Mouse (Mus musculus) thymus, postnatal 25 days (tissue): ENCODE measurements at regions not wholly inside any gene's neighbourhood (a gene's known extent, or its start where the extent isn't known, plus 50 kb on each side); places are given as distances from the start of the nearest gene placed in this dataset.
"Not testable (repeated sequence)": the region's sequence is repeated elsewhere in the genome, so short reads cannot be mapped to it uniquely, and the experiment has no call there.

Experiments used
- DNase-seq: peaks from one replicate; pipeline ENCODE4 v3.0.0; 2022

DNA sequence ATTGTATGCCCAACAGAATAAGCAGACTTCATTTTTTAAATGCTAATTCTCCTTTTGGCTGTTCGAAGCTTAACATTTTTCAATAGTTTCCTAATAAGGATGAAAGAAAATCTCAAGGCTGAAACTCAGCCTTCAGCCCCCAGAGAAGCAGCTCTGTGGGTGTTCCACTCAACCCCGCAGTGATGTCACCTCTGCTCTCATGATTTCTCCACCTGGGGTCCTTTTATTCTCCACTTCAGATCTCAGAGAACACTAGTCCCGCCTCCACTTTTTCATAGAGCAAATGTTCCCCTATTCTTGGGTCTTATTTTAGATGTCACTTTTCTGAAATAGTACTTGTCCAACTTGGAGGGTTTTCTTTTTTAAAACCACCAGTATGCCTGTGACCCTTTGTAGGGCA is 567.3 kb downstream of the Cntn3 start:
- no peak for DNase-seq

DNA sequence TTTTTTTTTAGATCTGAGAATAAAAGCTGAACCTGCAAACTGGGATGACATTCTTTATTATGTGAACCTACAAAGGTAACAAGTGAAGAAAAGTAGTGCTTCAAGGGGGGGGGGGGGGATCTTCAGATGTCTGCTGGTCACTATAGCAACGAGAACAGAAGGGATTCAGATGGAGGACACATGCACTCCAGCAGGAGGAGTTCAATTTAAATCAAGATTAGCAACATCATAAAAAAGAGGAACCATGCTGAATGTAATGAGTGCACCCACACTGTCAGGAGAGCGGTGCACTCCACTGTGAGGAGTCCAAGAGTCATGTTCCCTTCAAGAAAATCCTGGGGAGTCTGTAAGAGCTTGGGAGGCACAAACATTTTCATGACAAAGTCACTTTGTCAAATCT is 574.7 kb downstream of the Cntn3 start:
- no peak for DNase-seq

DNA sequence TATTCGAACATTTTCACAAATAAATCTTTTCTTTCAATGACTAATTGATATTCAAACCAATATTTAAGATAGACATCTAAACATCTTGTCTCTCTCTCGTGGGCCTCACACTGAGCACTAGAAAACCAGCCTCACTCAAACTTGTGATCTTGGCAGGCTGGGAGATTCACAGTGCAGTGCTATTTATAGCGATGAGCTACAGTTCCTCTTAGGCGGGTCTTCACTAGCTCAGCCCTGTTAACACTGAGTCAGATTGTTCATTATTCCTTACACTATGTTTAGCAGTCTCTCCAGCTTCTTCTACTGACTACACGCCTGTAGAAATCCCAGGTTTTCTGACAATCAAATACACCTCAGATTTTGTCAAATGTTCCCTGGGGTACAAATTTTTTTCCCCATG is 575.3 kb downstream of the Cntn3 start:
- DNase-seq = no peak

DNA sequence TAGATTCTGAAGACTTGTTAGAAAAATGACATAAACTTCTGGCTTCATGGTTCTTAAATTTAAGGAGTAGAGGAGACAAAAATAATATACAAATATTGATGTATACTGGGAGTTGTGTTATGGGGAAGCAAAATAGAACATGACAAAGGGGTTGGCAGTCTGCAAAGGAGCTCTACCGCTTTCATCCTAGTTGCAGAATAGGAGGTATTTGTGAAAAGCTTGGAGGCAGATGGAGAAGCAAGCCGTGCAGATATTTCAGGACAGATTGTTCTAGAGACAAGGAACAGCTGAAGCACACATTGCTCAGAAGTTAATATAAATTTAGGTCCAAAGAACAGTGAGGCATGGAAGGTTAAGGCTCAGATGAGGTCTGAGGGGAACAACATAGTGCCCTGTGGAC is 580.1 kb downstream of the Cntn3 start:
- no peak for DNase-seq

DNA sequence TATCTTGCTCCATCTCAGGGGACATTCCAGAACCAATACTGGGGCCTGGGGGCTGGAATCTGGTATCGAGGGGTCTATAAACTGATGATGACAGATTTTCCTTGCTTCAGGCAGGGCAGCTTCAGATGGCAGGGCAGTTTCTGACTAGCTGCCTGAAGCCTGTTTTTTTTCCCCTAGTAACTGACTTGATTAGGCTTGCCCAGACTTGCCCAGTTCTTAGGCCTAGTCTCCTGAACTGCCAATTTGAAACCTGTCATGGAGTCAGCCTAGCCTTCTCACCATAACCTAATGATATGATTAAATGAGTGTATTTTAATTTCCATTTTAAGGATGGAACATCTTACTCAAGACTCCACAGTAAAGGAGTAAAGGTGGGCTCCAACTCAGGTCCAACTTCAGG is 591.2 kb downstream of the Cntn3 start:
- DNase-seq = no peak

DNA sequence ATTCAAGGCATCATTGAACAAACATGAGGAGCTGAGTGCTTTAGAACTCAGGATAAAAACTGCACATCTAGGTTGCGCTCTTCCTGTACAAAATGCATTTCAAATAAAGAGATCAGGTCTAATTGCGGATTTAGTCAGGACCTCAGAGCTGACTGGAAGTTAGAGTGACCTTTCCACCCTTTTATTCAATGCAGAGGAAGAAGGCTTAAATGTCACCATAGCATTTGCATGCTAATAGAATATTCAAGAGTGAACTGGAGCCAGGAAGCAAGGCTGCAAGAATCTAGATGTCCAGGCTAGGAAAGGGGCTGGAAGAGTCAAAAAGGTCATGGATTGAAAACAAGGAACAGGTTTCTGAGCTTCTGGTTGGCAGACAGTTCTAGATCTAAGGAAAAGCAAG is 593.7 kb downstream of the Cntn3 start:
- no peak for DNase-seq

DNA sequence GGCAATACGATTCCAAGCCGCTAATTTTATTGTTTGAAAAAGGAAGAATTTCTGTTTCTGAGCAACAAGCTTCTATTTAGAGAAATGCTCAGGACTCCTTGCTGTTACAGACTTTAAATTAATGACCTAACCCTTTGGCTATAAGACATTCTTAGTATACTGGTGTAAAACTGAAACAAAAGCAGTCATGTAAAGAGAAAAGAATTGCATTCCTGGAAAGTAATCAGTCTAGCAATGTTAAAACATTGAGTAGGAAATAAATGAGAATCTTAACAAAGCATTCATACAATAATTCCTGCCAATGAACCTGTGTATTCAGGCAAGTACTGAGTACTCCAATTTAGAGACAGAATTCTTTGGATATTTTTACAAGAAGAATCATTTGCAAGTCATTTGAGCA is 587.2 kb upstream of the Pdzrn3 start:
- no peak for DNase-seq

DNA sequence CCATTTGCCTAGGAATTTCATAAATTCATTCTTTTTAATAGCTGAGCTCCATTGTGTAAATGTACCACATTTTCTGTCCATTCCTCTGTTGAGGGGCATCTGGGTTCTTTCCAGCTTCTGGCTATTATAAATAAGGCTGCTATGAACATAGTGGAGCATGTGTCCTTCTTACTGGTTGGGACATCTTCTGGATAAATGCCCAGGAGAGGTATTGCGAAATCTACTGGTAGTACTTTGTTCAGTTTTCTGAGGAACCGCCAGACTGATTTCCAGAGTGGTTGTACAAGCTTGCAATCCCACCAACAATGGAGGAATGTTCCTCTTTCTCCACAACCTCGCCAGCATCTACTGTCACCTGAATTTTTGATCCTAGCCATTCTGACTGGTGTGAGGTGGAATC is 583.8 kb upstream of the Pdzrn3 start:
- DNase-seq = not testable (repeated sequence)

DNA sequence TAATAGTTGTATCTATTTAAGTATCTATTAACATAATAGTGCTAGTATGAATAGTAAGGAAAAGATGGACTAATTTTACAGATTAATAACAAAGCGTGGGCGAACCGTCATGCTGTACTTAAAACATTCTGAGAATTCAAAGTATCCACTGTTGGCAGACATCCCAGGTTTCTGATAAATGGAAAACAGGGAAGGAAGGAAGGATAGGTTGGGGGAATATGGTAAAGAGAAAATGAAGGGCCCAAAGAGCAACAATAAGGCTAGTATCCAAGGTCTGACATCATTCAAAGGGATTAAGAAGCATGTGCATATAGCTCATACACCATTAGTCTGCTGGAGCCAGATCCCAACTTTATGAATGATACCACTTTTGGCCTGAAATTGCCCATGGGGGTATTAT is 572.0 kb upstream of the Pdzrn3 start:
- DNase-seq = no peak

DNA sequence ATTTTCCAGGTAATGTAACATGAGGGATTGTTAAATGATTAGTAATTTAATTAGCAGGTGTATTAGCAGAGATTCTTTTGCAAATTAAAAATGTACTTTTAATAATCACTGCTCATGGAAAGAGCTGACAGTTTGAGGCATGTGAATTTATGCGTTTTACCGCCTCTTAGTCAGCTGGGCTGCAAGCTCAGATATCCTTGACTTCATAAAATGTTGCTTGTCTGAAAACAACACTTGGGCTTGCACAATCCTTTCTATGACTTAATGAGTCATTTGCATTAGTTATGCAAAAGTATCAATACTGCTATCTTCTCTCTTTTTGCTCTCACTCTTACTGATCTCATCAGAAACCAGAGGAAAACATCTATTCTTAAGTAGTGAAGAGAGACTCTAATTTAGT is 571.3 kb upstream of the Pdzrn3 start:
- no peak for DNase-seq

DNA sequence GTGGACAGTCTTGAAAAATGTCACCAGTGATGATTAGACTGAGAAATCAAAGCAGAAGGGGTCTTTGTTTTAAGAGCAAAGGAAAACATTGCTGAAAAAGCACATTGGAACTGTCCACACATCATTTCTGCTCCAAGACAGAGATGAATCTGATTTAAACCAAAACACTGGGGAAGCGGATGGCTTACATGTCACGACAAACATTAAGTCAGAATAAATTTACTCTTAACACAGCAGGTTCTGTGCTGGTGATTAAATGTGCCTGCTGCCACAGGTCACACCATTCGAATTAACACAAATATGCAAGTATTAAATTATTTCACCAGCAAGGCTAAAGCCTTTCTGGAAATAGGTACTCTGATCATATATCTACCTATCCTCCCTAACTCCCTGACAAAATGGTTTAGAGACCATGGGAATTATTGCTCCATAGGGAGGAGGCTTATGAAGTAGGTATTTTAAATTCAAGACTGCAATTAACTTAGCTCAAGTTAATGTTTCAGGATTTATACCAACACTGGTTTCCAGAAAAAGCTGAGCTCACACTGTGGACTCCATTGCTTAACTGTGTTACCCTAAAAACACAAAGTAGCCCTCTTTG is 562.7 kb upstream of the Pdzrn3 start:
- no peak for DNase-seq

DNA sequence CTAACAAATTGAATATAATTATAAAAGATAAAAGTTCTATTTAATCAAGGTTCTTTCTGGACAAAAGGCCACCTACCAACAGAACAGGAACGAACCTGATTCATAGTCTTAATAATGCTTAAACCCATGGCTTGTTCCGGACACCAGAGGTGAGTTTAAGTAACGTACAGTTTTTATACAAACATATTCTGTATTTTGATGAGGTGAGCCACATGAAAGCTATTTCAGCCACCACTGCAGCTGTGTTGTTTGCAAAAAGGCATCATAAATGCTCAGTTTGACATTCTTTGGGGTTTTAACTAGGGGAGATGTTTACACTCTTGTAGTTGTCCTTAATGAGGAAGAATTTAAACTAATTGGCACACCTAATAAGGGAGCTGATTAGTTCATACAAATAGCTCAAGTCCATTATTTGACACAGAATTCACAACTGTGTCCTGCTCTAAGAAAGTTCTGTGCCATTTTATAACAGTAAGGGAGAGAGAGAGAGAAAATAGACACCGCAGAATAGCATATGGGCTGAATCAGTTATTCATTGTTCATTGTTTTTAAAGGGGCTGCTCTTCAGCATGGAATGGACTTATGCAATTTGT is 560.8 kb upstream of the Pdzrn3 start:
- DNase-seq = no peak

DNA sequence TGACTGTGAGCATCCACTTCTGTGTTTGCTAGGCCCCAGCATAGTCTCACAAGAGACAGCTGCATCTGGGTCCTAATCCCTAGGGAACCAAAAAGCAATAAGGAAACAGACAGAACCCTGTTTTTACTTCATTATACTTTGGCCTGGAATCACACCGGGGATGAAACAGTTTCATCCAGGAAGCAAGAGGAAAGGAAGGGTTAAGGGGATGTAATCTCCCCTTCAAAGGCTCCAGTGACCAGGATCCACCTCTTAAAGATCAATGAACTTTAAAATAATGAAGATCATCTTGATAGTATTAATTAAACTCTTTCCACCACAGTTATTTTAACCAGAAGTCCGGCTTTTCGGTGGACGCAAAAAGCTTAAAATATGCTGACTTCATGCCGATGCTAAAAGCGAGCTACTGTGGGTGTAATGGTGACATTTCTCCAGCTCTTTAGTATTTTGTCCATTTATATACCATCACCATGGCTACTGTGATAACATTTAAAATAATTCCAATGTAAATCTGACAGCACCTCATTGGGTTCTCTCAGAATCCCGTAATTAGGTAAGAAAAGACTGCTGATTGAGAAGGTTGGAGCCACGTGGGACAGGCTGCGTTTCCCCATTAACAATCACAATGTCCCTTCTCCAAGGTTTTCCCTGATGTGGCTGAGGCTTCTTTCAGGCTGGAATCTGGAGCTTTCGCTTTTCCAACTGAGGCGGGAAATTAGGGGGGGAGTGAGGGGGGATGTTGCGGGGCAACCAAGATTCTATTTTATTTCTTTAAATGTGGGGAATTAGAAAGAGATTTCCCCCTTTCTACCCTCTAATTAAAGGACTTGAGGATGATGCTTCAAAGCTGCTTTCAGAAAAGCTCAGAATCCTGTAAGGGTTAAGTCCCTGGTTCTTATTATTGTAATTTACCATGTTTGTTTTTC is 560.0 kb upstream of the Pdzrn3 start:
- DNase-seq = no peak

DNA sequence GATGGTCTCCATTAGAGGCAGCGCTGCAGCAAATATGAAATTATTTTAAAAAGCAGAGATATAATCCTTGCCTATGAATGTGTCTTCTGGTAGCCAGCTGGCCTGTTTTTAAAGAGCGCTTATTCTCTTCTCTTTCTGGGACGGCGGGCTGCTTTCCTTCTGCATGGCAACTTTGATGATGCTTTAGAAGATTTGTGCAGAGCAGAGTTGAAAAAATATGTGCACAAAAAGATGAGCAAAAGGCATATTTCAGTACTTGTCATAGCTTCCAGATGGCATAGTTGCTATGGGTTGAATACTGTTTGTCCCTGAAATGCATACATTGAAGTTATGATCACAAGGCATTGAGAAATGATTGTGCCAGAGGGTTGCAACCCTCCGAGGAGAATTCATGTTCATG is 554.1 kb upstream of the Pdzrn3 start:
- no peak for DNase-seq

DNA sequence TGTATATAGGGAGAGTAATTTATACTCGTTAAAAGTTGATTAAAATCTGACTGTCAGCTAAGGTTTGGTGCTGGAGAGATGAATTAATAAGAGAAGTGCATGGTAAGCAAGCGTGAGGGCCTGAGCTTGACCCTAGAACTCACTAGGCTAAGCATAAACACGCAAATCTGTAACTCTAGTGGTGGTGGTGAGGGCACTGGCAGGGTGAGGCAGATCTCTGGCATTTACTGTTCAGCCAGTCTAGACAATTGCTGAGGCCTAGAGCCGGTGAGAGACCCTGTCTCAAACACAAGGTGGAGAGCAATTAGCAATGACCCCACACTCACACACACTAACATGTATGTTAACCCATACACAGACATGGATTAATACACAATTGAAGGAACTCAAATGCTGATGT is 544.0 kb upstream of the Pdzrn3 start:
- DNase-seq = no peak

DNA sequence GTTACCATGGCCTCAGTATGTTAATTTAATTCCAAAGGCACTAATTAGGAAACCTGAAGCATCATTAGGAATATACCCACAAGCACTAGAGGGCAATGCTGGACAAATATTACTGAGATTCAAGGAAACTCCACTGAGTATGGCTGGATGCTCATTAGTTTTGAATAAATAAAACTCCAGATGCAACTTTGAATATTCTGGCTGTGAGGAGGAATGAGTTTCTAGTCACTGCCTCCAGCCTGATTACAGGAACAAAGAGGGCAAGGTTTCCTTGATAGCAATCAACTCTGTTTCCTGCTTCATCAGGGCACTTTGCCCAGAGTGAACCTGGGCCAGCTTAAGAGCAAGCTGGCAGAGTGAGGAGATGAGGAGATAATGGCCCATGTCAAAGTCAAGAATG is 543.5 kb upstream of the Pdzrn3 start:
- DNase-seq = no peak

DNA sequence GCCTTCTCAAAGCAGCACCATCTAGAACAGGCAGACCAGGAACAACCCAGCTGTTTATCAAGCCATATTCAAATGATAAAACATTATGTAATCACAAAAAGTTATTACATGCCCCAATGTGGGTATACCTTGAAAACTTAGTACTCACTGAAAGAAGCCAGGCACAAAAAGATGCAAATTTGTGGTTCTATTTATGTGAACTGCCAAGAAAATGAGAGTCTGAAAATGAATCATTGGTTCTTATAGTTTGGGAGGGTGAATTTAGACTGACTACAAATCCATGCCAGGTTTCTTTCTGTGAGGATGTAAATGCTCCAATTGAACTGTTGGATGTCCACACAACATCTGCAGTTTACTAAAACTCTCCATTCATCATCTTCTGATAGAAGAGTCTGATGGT is 541.2 kb upstream of the Pdzrn3 start:
- no peak for DNase-seq

DNA sequence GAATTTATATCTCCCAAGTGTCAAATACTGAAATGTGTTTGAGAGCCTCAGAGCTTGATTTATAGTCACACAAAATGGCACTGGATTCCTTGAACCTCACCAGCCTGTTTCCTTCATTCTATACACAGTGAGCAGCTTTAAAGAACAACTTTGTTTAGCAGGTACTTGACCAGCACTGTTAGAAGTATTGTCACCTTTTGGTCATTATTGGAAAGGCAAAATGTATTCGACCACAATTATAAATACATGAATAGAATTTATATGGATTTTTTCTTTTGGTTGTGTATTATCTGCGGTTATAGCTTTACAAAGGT is 527.3 kb upstream of the Pdzrn3 start:
- no peak for DNase-seq

DNA sequence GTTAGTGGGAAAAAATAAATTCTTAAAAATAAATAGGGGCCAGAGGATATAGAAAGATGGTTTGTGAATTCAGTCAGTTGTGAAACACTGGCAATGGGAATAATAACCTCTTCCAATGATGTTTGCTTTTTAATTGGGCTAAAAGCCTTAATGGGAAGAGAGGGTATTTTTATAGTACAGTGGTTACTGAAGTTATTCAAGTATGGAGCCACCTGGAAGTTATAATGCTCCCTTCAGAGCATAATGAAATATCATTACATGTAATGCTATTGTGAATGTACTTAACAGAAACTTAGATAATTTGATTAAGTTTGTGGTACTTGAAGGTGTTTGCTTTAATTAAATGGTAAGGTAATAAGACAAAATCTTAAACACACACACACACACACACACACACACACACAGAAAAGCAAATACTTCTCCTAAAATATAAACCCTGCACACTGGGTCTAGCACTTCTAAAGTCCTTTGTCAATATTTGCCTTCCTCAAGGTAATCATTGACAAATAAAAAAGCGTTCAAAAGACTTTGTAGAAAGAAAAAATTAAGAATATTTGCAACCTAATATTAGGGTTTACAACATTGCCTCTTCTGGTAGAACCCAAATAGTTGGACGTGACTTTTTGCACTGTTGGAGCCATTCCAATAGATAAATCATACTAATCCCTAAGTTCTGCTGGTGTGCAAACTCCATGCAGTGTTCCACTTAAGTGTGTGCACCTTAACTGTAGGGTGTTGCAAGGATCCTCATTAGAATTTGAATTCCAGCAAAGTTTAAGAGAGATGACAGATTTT is 526.7 kb upstream of the Pdzrn3 start:
- DNase-seq = no peak

DNA sequence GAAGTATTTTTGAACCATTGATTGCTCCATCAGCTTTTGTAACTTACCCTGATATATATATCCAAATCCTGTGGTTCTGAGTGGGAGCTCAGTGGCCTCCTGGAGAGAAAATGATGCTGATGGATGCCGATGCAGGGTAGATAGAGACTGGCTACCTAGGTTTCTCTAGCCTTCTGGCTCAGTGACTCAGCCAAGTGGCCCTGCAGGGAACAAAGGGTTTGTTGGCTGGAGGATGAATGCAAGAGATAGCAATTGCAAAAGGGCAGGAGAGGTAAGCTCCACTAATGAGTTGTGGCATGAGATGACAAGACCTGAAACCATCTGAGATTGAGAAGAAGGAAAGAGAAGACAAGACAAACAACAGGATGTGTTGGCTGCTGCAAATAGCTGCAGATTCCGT is 524.6 kb upstream of the Pdzrn3 start:
- no peak for DNase-seq

DNA sequence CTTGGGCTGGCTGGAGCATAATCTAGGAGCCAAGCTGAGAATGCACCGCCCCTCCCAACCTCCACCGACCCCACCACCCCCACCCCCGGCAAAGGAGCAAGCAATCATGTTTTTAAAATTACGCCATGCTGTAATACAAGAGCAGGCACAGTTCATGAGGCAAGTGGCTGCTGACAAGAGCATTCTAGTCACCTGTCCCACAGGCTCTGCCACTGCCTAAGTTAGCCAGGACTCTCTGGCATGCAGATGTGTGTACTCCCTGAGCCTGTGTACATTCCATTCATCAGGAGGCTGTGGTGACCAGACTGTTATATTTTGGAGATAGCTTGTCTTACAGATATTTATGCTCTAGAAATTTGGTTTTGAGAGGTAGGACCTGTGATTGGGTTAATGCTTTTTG is 520.8 kb upstream of the Pdzrn3 start:
- DNase-seq = no peak

DNA sequence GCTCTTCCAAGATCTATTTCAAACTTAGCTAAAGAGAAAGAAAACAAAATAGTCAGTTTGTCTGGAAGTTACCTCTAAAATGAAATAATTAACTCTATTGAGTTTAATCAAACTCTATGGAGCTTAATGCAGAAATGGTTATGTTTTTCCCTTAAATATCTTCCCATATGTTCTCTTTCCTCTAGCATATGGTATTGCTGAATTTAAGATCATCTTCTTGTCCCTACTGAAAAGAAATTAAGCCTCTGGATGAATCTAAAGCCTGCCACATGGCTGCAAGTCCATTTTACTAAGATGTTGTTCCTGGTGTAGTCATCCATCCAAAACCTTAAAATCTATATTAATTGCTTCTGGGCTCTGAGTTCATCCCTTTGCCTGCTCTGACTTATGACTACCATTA is 513.0 kb upstream of the Pdzrn3 start:
- no peak for DNase-seq

DNA sequence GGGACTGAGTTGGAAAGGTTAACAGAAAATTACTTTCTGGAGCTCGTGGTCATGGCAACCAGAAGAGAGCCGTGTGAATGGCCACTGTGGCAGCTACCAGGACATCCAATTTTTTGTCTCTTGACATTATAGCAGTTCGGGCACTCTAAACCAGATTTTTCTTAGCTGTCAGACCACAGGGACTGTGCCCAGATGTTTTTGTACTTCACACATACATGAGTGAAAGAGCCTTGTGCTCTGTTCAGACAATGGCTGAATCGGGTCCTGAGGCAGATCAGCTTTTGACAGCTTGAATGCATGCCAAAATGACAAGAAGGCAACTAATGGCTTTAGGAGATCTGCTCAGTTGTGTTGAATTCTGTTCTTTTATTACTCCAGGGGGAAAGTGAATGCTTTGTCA is 505.2 kb upstream of the Pdzrn3 start:
- no peak for DNase-seq

DNA sequence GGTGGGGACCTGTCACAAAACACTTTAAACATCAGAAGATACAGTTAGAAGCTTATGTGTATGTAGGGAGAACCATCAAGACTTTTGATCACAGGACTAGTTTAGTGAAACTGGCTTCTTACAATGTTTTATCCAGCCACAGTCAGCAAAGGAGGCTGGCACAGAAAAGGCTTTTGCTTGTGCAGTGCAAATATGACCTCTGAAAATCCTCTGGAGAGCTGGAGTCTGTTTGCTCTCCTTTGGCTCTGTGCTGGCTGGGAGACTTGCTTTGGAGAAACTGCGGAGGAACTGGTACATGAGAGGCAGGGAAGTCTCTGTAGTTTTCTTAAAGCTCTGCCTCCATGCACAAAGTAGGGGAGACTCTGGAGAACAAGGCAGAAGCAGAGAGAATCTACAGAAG is 497.2 kb upstream of the Pdzrn3 start:
- DNase-seq = no peak
